Mouse (Mus musculus) cerebellum, adult 2 months (tissue): ENCODE data around the gene Foxo3.

Experiments
- CTCF ChIP-seq: fragments of 200-500 bp; IDR thresholded peaks from 2 replicates; pipeline ENCODE4 v1.5.1; 2011; ENCODE audit warnings: low read depth, mild to moderate bottlenecking, control low read depth, low read length, moderate library complexity, borderline replicate concordance; ENCODE audit not compliant: insufficient read depth
- POLR2A ChIP-seq: fragments of 200-500 bp; IDR thresholded peaks from 2 replicates; pipeline ENCODE4 v1.6.1; 2011; ENCODE audit warnings: low read length, control low read depth, borderline replicate concordance; ENCODE audit not compliant: insufficient read depth

GRCm38 (mm10) chr10:42245256-42245601 lies 31.3 kb downstream of the Foxo3 start:
- TF ChIP-seq CTCF (no peak), POLR2A (no peak)
